Mouse (Mus musculus): ENCODE measurements around the gene Odf2. TPM values are rescaled to one million over a fixed set of nuclear protein-coding genes. Genes with fewer than 3 reads are reported as not detected.

Gene Odf2
- polyA plus RNA-seq (2014; fragmentation: Nextera tagmentation; extraction: Ambion mirVana) = 50.0 and 64.3 TPM in 2 replicates

GRCm38 (mm10) chr2:29889066-29889944 is at the start of gene Odf2:
Odf2 (plus strand) TSS chr2:29889221.
- under 1% methylated on average over 60 of the region's 70 CpGs for WGBS
- DNase-seq (ENCODE audit: low spot score) = peak; percentile 100
- no peaks in the 10 kb centered on the region for H3K9me3 ChIP-seq (ENCODE audit: control insufficient read depth, low read length)
- peak within 1 kb of the TSS; percentile 79 for H3K9ac ChIP-seq (ENCODE audit: low read length)
- H3K27ac ChIP-seq (ENCODE audit: low read depth) = peak within 1 kb of the TSS; percentile 82
- peak within 1 kb of the TSS; percentile 80 for H3K4me3 ChIP-seq (ENCODE audit: low read depth, low read length)
- peak within 1 kb of the TSS; percentile 90 for H3K4me2 ChIP-seq (ENCODE audit: low read length)
- peaks cover 26% of the 10 kb centered on the region for H3K36me3 ChIP-seq (ENCODE audit: control insufficient read depth, insufficient read depth, low read length)
- peak; percentile 87 for ATAC-seq (replicated peaks; ENCODE audit: low FRiP score, low TSS enrichment, low read depth)
- no peaks in the 10 kb centered on the region for H3K27me3 ChIP-seq (replicated peaks; ENCODE audit: control insufficient read depth, insufficient read depth, low read length)
- peaks cover 15% of the 10 kb centered on the region for H3K4me1 ChIP-seq (replicated peaks; ENCODE audit: control insufficient read depth, insufficient read depth, low read length)

- no peak overlapping the region for H3K4me2 ChIP-seq (ENCODE audit: low read length)
- no peaks in the 10 kb centered on the region for H3K4me1 ChIP-seq (replicated peaks; ENCODE audit: control insufficient read depth, insufficient read depth, low read length)
- no peak overlapping the region for H3K4me3 ChIP-seq (ENCODE audit: low read depth, low read length)
- no peaks in the 10 kb centered on the region for H3K9me3 ChIP-seq (ENCODE audit: control insufficient read depth, low read length)
- peaks cover 16% of the 10 kb centered on the region for H3K27me3 ChIP-seq (replicated peaks; ENCODE audit: control insufficient read depth, insufficient read depth, low read length)
- H3K9ac ChIP-seq (ENCODE audit: low read length) = no peak overlapping the region
- DNase-seq (ENCODE audit: low spot score) (no peak), ATAC-seq (replicated peaks; ENCODE audit: low FRiP score, low TSS enrichment, low read depth) (0 out of 2 replicates have a peak, but pooled peaks have one; percentile 23)
- no peak overlapping the region for H3K27ac ChIP-seq (ENCODE audit: low read depth)
- peaks cover 48% of the 10 kb centered on the region for H3K36me3 ChIP-seq (ENCODE audit: control insufficient read depth, insufficient read depth, low read length)
- WGBS = 48% methylated on average over 4 of the region's 4 CpGs
These were observed 49.6 kb upstream of the Odf2 start for GRCm38 (mm10) chr2:29839460-29839859.

- ATAC-seq (replicated peaks; ENCODE audit: low FRiP score, low TSS enrichment, low read depth) (no peak), DNase-seq (ENCODE audit: low spot score) (no peak)
- H3K36me3 ChIP-seq (ENCODE audit: control insufficient read depth, insufficient read depth, low read length) = peaks cover 38% of the 10 kb centered on the region
- peaks cover 8% of the 10 kb centered on the region; the same call in 1 of the 2 replicates for H3K4me1 ChIP-seq (replicated peaks; ENCODE audit: control insufficient read depth, insufficient read depth, low read length)
- no peak overlapping the region for H3K27ac ChIP-seq (ENCODE audit: low read depth)
- 72% methylated on average over 9 of the region's 9 CpGs for WGBS
- H3K27me3 ChIP-seq (replicated peaks; ENCODE audit: control insufficient read depth, insufficient read depth, low read length) = peaks cover 46% of the 10 kb centered on the region
- no peak overlapping the region for H3K4me3 ChIP-seq (ENCODE audit: low read depth, low read length)
- no peaks in the 10 kb centered on the region for H3K9me3 ChIP-seq (ENCODE audit: control insufficient read depth, low read length)
- no peak overlapping the region for H3K4me2 ChIP-seq (ENCODE audit: low read length)
- no peak overlapping the region for H3K9ac ChIP-seq (ENCODE audit: low read length)
These were observed 45.6 kb upstream of the Odf2 start for GRCm38 (mm10) chr2:29843231-29844105.

- ATAC-seq (replicated peaks; ENCODE audit: low FRiP score, low TSS enrichment, low read depth) = no peak
- H3K4me1 ChIP-seq (replicated peaks; ENCODE audit: control insufficient read depth, insufficient read depth, low read length) = peaks cover 8% of the 10 kb centered on the region; the same call in 1 of the 2 replicates
- no peaks in the 10 kb centered on the region for H3K9me3 ChIP-seq (ENCODE audit: control insufficient read depth, low read length)
- H3K9ac ChIP-seq (ENCODE audit: low read length) = no peak overlapping the region
- peaks cover 32% of the 10 kb centered on the region for H3K36me3 ChIP-seq (ENCODE audit: control insufficient read depth, insufficient read depth, low read length)
- DNase-seq (ENCODE audit: low spot score) = no peak
- H3K27ac ChIP-seq (ENCODE audit: low read depth) = no peak overlapping the region
- peaks cover 46% of the 10 kb centered on the region for H3K27me3 ChIP-seq (replicated peaks; ENCODE audit: control insufficient read depth, insufficient read depth, low read length)
- H3K4me2 ChIP-seq (ENCODE audit: low read length) = no peak overlapping the region
- no peak overlapping the region for H3K4me3 ChIP-seq (ENCODE audit: low read depth, low read length)
- 81% methylated on average over 2 of the region's 2 CpGs for WGBS
These were observed 44.9 kb upstream of the Odf2 start for GRCm38 (mm10) chr2:29844115-29844514.

DNA sequence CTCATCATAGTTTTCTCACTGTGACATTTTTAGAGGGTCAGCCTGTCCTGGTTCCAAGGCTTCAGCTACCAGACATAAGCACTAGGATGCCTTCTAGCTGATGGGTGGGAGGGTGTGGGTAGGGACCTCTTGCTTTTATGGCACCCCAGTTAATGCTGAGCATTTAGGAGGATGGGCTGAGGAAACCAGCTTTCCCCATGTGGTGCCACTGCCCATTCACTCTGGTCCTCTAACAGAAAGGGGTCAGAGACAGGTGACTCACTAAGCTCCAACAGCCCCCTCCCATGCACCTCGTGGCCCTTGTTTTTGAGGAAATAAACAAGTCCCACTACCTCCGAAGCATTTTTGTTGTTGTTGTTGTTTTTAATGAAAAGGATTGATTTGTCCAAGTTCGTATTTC is 44.4 kb upstream of the Odf2 start:
- peaks cover 46% of the 10 kb centered on the region for H3K27me3 ChIP-seq (replicated peaks; ENCODE audit: control insufficient read depth, insufficient read depth, low read length)
- 26% methylated on average over 3 of the region's 3 CpGs for WGBS
- no peak for ATAC-seq (replicated peaks; ENCODE audit: low FRiP score, low TSS enrichment, low read depth)

GRCm38 (mm10) chr2:29845636-29846035 is 43.4 kb upstream of the Odf2 start:
- Histone ChIP-seq H3K9ac (ENCODE audit: low read length) (no peak overlapping the region), H3K36me3 (ENCODE audit: control insufficient read depth, insufficient read depth, low read length) (peaks cover 31% of the 10 kb centered on the region), H3K4me1 (replicated peaks; ENCODE audit: control insufficient read depth, insufficient read depth, low read length) (peaks cover 8% of the 10 kb centered on the region; the same call in 1 of the 2 replicates), H3K27ac (ENCODE audit: low read depth) (no peak overlapping the region), H3K9me3 (ENCODE audit: control insufficient read depth, low read length) (no peaks in the 10 kb centered on the region), H3K27me3 (replicated peaks; ENCODE audit: control insufficient read depth, insufficient read depth, low read length) (peaks cover 46% of the 10 kb centered on the region), H3K4me3 (ENCODE audit: low read depth, low read length) (peak overlapping the region; percentile 16; the same call in 1 of the 2 replicates), H3K4me2 (ENCODE audit: low read length) (peak overlapping the region; percentile 51)
- DNase-seq (ENCODE audit: low spot score) (peak; percentile 71), ATAC-seq (replicated peaks; ENCODE audit: low FRiP score, low TSS enrichment, low read depth) (no peak)
- WGBS = 13% methylated on average over 25 of the region's 25 CpGs

More for the DNA sequence above, 44.4 kb upstream of the Odf2 start:
- Histone ChIP-seq H3K9me3 (ENCODE audit: control insufficient read depth, low read length) (no peaks in the 10 kb centered on the region), H3K36me3 (ENCODE audit: control insufficient read depth, insufficient read depth, low read length) (peaks cover 31% of the 10 kb centered on the region), H3K27ac (ENCODE audit: low read depth) (no peak overlapping the region), H3K9ac (ENCODE audit: low read length) (no peak overlapping the region), H3K4me2 (ENCODE audit: low read length) (no peak overlapping the region), H3K4me1 (replicated peaks; ENCODE audit: control insufficient read depth, insufficient read depth, low read length) (peaks cover 8% of the 10 kb centered on the region; the same call in 1 of the 2 replicates), H3K4me3 (ENCODE audit: low read depth, low read length) (no peak overlapping the region)
- DNase-seq (ENCODE audit: low spot score) = no peak

DNA sequence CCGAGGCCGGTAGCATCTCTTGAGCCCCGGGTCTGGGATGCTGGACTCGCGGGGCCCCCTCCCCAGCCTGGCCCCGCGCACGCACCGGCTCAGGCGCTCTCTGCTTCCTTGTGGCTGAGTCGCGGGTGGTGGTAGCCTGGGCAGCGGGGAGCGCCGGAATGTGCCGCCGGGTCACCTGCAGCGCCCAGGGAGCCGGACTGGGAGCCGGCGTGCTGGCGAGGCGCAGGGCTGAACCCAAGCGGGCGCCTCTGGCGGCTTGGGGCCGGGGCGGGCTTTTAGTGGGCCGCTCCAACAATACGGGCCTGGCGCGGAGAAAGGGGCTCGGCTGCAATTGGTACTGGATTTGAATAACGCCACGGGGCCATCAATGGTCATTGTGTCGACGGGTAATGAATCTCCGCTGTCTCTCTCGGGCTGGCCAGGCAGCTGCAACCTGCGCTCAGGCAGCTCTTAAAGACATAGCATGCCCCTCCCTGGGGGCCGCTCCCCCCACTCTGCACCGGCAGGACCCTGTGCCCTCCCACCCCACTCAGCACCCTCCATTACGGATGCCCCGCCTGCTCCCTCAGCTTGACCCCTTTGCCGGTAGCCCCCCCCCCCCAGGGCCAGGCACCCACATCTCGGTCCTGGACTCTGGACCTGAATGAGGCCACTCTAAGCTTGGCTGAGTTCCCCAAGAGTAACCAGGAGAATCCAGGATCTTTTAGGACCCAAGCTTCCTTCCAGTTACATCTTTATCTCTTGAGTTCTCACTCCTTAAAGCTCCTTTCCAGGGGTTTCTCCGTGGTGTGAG is 42.8 kb upstream of the Odf2 start:
- Histone ChIP-seq H3K36me3 (ENCODE audit: control insufficient read depth, insufficient read depth, low read length) (peaks cover 28% of the 10 kb centered on the region), H3K27ac (ENCODE audit: low read depth) (no peak overlapping the region), H3K4me3 (ENCODE audit: low read depth, low read length) (peak overlapping the region; percentile 16; the same call in 1 of the 2 replicates), H3K27me3 (replicated peaks; ENCODE audit: control insufficient read depth, insufficient read depth, low read length) (peaks cover 46% of the 10 kb centered on the region), H3K9me3 (ENCODE audit: control insufficient read depth, low read length) (no peaks in the 10 kb centered on the region), H3K4me1 (replicated peaks; ENCODE audit: control insufficient read depth, insufficient read depth, low read length) (peaks cover 8% of the 10 kb centered on the region; the same call in 1 of the 2 replicates), H3K9ac (ENCODE audit: low read length) (0 out of 2 replicates have a peak overlapping the region, but pooled peaks have one; percentile 20), H3K4me2 (ENCODE audit: low read length) (peak overlapping the region; percentile 51)
- DNase-seq (ENCODE audit: low spot score) = no peak
- whole genome bisulfite sequencing = 9% methylated on average over 47 of the region's 47 CpGs
- peak; percentile 26; the same call in 1 of the 2 replicates for ATAC-seq (replicated peaks; ENCODE audit: low FRiP score, low TSS enrichment, low read depth)
